Mouse (Mus musculus): ENCODE measurements at regions not wholly inside any gene's neighbourhood (a gene's known extent, or its start where the extent isn't known, plus 50 kb on each side); places are given as distances from the start of the nearest gene placed in this dataset.

DNA sequence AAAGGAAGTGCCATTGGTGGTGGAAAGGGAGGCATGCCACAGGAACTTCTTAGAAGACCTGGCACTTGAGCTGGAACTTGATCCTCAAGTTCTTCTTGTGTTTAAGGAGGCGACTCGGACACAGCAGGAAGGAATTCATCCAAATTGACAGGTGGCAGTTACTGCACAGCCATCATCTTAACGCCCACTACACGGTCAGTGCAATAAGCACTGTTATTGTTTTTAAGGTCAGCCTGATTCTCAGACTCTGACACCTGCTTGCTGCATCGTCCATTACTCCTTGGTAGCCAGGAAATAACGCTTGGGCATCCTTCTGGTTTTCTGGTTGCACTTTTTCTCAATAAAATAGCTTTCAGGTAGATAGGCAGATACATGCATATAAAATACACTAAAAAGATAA is 118.6 kb upstream of the Cdyl start:
- TF ChIP-seq EP300 (IDR thresholded peaks at IDR 0.05; ENCODE audit: low read depth) (no peak), CTCF (IDR thresholded peaks at IDR 0.05; ENCODE audit: low read depth) (no peak)

All from heart, postnatal 0 days (tissue).